1 mouse cellular context compared by ENCODE assay signal in the genomic region with DNA sequence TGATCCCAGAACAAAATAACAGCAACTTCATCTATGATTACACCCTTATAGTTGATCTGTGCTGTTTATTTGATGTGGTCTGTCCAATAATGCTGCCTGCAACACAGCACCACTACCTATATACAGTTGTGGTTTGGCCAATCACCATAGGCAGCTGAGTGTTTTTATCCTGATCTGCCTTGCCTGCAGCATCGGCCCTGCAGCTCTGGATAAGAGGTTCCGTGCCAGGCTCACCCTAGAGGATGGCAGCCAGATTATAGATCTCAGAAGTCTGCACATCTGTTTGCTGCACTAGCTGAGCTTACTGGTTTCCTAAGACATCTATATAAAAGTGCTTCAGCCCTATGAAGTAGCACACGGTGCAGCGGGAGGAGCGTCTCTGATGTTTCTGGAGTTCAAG.
TF ChIP-seq lines count a peak whose summit lies in the region.

No protein-coding gene starts in this region.

TF ChIP-seq in MEL, 35 proteins besides CTCF, POLR2A, EP300 and RAD21 (continued from another document):
- TF ChIP-seq RCOR1 (IDR thresholded peaks at IDR 0.05; ENCODE audit: low read depth, low read length), result peak; percentile 43; the same call in 1 of the 2 replicates
